Mouse (Mus musculus): ENCODE results near the gene Pde4b. TPM values are rescaled to one million over a fixed set of nuclear protein-coding genes. Genes with fewer than 3 reads are reported as not detected.

The Pde4b gene
- polyA plus RNA-seq, 1 experiment = 2.7 TPM

DNA sequence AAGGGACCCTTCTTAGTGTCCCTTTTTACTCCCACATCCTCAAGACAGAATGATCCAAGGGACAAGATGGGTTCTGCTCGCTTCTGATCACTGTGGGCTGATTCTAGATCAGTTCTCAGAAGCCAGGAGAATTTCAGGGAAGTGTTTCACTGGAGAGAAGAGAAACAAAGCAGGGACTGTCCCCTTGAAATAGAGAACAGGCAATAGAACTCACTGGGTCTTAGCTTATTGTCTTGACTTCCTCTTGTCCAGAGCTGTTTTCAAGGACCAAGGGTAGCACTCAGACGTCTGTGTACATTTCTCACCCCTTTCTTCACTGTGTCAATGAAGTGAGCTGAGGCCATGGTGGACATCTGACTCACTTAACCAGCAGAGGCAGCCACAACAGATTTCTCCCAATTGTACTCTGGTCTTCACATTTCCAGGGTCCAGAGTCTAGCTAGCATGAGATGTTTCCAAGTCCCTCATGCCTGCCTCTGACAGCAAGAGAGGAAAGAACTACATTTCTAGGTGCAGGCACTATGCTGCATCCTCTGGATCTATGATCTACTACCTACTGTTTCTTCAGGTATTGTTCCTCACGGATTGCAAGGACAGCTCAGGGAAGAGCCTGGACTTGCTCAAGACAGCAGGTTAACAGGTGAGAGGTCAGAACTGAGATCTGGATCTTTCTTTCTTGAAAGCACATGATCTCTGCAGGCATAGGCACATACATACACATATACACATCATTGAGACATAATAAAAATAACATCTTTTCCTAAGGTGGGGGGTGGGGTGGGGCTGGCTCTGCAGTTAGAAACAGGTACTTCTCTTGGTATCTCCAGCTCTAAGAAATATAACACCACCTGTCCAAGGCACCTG lies 427.9 kb downstream of the Pde4b start:
- TF ChIP-seq MYOG (IDR thresholded peaks at IDR 0.05; ENCODE audit: control insufficient read depth, extremely low read depth, insufficient read length) = no peak
- TF ChIP-seq CTCF (IDR thresholded peaks at IDR 0.05; ENCODE audit: control insufficient read depth, insufficient read depth, insufficient read length) = no peak
- no peak for TF ChIP-seq USF1 (IDR thresholded peaks at IDR 0.05; ENCODE audit: low read depth)
- no peak for TF ChIP-seq MYOD1 (IDR thresholded peaks at IDR 0.05; ENCODE audit: control insufficient read depth, insufficient read length, low read depth)
- TF ChIP-seq MAX (IDR thresholded peaks at IDR 0.05) = no peak
- TF ChIP-seq CEBPB (IDR thresholded peaks at IDR 0.05; ENCODE audit: low read depth) = no peak
- TF ChIP-seq FOSL1 (IDR thresholded peaks at IDR 0.05; ENCODE audit: insufficient read depth, low read length, poor library complexity, severe bottlenecking) = no peak
- Histone ChIP-seq H3ac (ENCODE audit: control insufficient read depth, insufficient read length, low read depth) (no peak overlapping the region), H3K79me2 (ENCODE audit: control insufficient read depth, insufficient read depth) (no peaks in the 10 kb centered on the region), H3K4me3 (ENCODE audit: insufficient read depth, poor library complexity, severe bottlenecking) (no peak overlapping the region), H3K79me3 (ENCODE audit: low read depth) (no peaks in the 10 kb centered on the region), H3K36me3 (ENCODE audit: control insufficient read depth, insufficient read depth) (no peaks in the 10 kb centered on the region), H3K27me3 (ENCODE audit: control insufficient read depth, insufficient read depth, insufficient read length) (no peaks in the 10 kb centered on the region)

GRCm38 (mm10) chr4:102516395-102516794 lies 429.1 kb downstream of the Pde4b start:
- no peaks in the 10 kb centered on the region for H3K79me2 ChIP-seq (ENCODE audit: control insufficient read depth, insufficient read depth)
- H3K27me3 ChIP-seq (ENCODE audit: control insufficient read depth, insufficient read depth, insufficient read length) = no peaks in the 10 kb centered on the region
- no peak overlapping the region for H3K4me3 ChIP-seq (ENCODE audit: insufficient read depth, poor library complexity, severe bottlenecking)
- TF ChIP-seq CEBPB (IDR thresholded peaks at IDR 0.05; ENCODE audit: low read depth) = no peak
- H3K36me3 ChIP-seq (ENCODE audit: control insufficient read depth, insufficient read depth) = no peaks in the 10 kb centered on the region
- H3ac ChIP-seq (ENCODE audit: control insufficient read depth, insufficient read length, low read depth) = no peak overlapping the region
- H3K79me3 ChIP-seq (ENCODE audit: low read depth) = no peaks in the 10 kb centered on the region

GRCm38 (mm10) chr4:102516982-102517630 lies 429.8 kb downstream of the Pde4b start:
- H3K79me3 ChIP-seq (ENCODE audit: low read depth) = no peaks in the 10 kb centered on the region
- no peaks in the 10 kb centered on the region for H3K36me3 ChIP-seq (ENCODE audit: control insufficient read depth, insufficient read depth)
- H3K4me3 ChIP-seq (ENCODE audit: insufficient read depth, poor library complexity, severe bottlenecking) = no peak overlapping the region
- TF ChIP-seq USF1 (IDR thresholded peaks at IDR 0.05; ENCODE audit: low read depth) (no peak), MYOG (IDR thresholded peaks at IDR 0.05; ENCODE audit: control insufficient read depth, extremely low read depth, insufficient read length) (no peak), CTCF (IDR thresholded peaks at IDR 0.05; ENCODE audit: control insufficient read depth, insufficient read depth, insufficient read length) (no peak), MAX (IDR thresholded peaks at IDR 0.05) (no peak), MYOD1 (IDR thresholded peaks at IDR 0.05; ENCODE audit: control insufficient read depth, insufficient read length, low read depth) (no peak), FOSL1 (IDR thresholded peaks at IDR 0.05; ENCODE audit: insufficient read depth, low read length, poor library complexity, severe bottlenecking) (no peak)
- H3K27me3 ChIP-seq (ENCODE audit: control insufficient read depth, insufficient read depth, insufficient read length) = no peaks in the 10 kb centered on the region
- H3ac ChIP-seq (ENCODE audit: control insufficient read depth, insufficient read length, low read depth) = no peak overlapping the region
- H3K79me2 ChIP-seq (ENCODE audit: control insufficient read depth, insufficient read depth) = no peaks in the 10 kb centered on the region

GRCm38 (mm10) chr4:102517653-102518052 lies 430.3 kb downstream of the Pde4b start:
- Histone ChIP-seq H3K79me3 (ENCODE audit: low read depth) (no peaks in the 10 kb centered on the region), H3K36me3 (ENCODE audit: control insufficient read depth, insufficient read depth) (no peaks in the 10 kb centered on the region), H3K79me2 (ENCODE audit: control insufficient read depth, insufficient read depth) (no peaks in the 10 kb centered on the region), H3K27me3 (ENCODE audit: control insufficient read depth, insufficient read depth, insufficient read length) (no peaks in the 10 kb centered on the region), H3K4me3 (ENCODE audit: insufficient read depth, poor library complexity, severe bottlenecking) (no peak overlapping the region), H3ac (ENCODE audit: control insufficient read depth, insufficient read length, low read depth) (no peak overlapping the region)
- TF ChIP-seq CEBPB (IDR thresholded peaks at IDR 0.05; ENCODE audit: low read depth) = no peak

DNA sequence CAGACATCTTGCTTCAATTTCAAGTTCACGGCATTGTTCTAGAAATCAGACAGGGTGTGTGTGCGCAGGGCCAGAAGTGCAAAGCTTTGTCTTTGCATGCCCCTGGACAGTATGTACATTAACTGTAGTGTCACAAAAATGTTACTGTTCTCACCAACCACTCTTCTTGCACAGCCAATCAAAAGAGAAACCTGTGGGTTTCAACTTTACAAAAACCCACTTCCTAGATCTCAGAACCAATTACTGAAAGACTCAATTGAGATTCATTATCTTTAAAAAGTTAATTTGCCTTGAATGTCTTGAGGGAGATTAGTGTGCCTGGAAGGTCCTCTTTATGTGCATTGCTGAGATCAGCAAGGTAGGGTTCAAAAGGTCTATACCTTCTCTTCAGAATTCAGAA lies 431.0 kb downstream of the Pde4b start:
- H3K79me3 ChIP-seq (ENCODE audit: low read depth) = no peaks in the 10 kb centered on the region
- no peak overlapping the region for H3K4me3 ChIP-seq (ENCODE audit: insufficient read depth, poor library complexity, severe bottlenecking)
- no peaks in the 10 kb centered on the region for H3K36me3 ChIP-seq (ENCODE audit: control insufficient read depth, insufficient read depth)
- no peaks in the 10 kb centered on the region for H3K27me3 ChIP-seq (ENCODE audit: control insufficient read depth, insufficient read depth, insufficient read length)
- TF ChIP-seq FOSL1 (IDR thresholded peaks at IDR 0.05; ENCODE audit: insufficient read depth, low read length, poor library complexity, severe bottlenecking) = no peak
- no peak overlapping the region for H3ac ChIP-seq (ENCODE audit: control insufficient read depth, insufficient read length, low read depth)
- no peaks in the 10 kb centered on the region for H3K79me2 ChIP-seq (ENCODE audit: control insufficient read depth, insufficient read depth)

- no peak for TF ChIP-seq MAX (IDR thresholded peaks at IDR 0.05)
- no peak for TF ChIP-seq USF1 (IDR thresholded peaks at IDR 0.05; ENCODE audit: low read depth)
- TF ChIP-seq FOSL1 (IDR thresholded peaks at IDR 0.05; ENCODE audit: insufficient read depth, low read length, poor library complexity, severe bottlenecking) = no peak
- TF ChIP-seq CEBPB (IDR thresholded peaks at IDR 0.05; ENCODE audit: low read depth) = no peak
- no peak for TF ChIP-seq MYOD1 (IDR thresholded peaks at IDR 0.05; ENCODE audit: control insufficient read depth, insufficient read length, low read depth)
- no peak for TF ChIP-seq MYOG (IDR thresholded peaks at IDR 0.05; ENCODE audit: control insufficient read depth, extremely low read depth, insufficient read length)
- TF ChIP-seq CTCF (IDR thresholded peaks at IDR 0.05; ENCODE audit: control insufficient read depth, insufficient read depth, insufficient read length) = no peak
- Histone ChIP-seq H3K79me3 (ENCODE audit: low read depth) (no peaks in the 10 kb centered on the region), H3K4me3 (ENCODE audit: insufficient read depth, poor library complexity, severe bottlenecking) (no peak overlapping the region), H3ac (ENCODE audit: control insufficient read depth, insufficient read length, low read depth) (no peak overlapping the region), H3K36me3 (ENCODE audit: control insufficient read depth, insufficient read depth) (no peaks in the 10 kb centered on the region), H3K79me2 (ENCODE audit: control insufficient read depth, insufficient read depth) (no peaks in the 10 kb centered on the region), H3K27me3 (ENCODE audit: control insufficient read depth, insufficient read depth, insufficient read length) (no peaks in the 10 kb centered on the region)
Observed at GRCm38 (mm10) chr4:102520669-102521261, 433.4 kb downstream of the Pde4b start.

Measured in C2C12 (cell line).